Mouse (Mus musculus) cerebellum, adult 2 months (tissue): ENCODE data around the gene 4930558C23Rik.

ENCODE experiments used
- CTCF ChIP-seq: fragments of 200-500 bp; IDR thresholded peaks from 2 replicates; pipeline ENCODE4 v1.5.1; 2011; ENCODE audit warnings: low read depth, mild to moderate bottlenecking, control low read depth, low read length, moderate library complexity, borderline replicate concordance; ENCODE audit not compliant: insufficient read depth
- POLR2A ChIP-seq: fragments of 200-500 bp; IDR thresholded peaks from 2 replicates; pipeline ENCODE4 v1.6.1; 2011; ENCODE audit warnings: low read length, control low read depth, borderline replicate concordance; ENCODE audit not compliant: insufficient read depth

GRCm38 (mm10) chr3:95357746-95358145 lies 44.9 kb downstream of the 4930558C23Rik start:
- TF ChIP-seq CTCF (no peak), POLR2A (no peak)
